Mouse (Mus musculus) forebrain, embryonic 11.5 days (tissue): ENCODE measurements around the gene Rmdn3. TPM values are rescaled to one million over a fixed set of nuclear protein-coding genes. Genes with fewer than 3 reads are reported as not detected.

Experiments
- ATAC-seq: fragments of 200-750 bp; cut with Nextera tagmentation; replicated peaks from 2 replicates; pipeline ENCODE4 v1.8.0; 2017; ENCODE audit warnings: moderate TSS enrichment; ENCODE audit not compliant: low FRiP score
- DNase-seq: peaks from one replicate; pipeline ENCODE4 v3.0.0-alpha.2; 2017; ENCODE audit warnings: low spot score
- H3K27ac ChIP-seq: fragments of 300-500 bp; sonication (generic); 2 replicates; pipeline ENCODE4 v1.5.1; 2014; ENCODE audit warnings: low read depth, low read length
- H3K27me3 ChIP-seq: fragments of 300-500 bp; sonication (generic); 2 replicates; pipeline ENCODE4 v1.6.1; 2014; ENCODE audit warnings: mild to moderate bottlenecking, low read length, mixed read lengths; ENCODE audit not compliant: control insufficient read depth, insufficient read depth
- H3K36me3 ChIP-seq: fragments of 300-500 bp; sonication (generic); 2 replicates; pipeline ENCODE4 v1.6.1; 2014; ENCODE audit warnings: mild to moderate bottlenecking, low read length, moderate library complexity, mixed read lengths; ENCODE audit not compliant: control insufficient read depth, insufficient read depth
- H3K4me1 ChIP-seq: fragments of 300-500 bp; sonication (generic); replicated peaks from 2 replicates; pipeline ENCODE4 v1.6.1; 2014; ENCODE audit warnings: low read length, mixed read lengths; ENCODE audit not compliant: control insufficient read depth, insufficient read depth
- H3K4me2 ChIP-seq: fragments of 300-500 bp; sonication (generic); 2 replicates; pipeline ENCODE4 v1.6.1; 2014; ENCODE audit warnings: low read depth, mild to moderate bottlenecking, low read length, moderate library complexity, mixed read lengths; ENCODE audit not compliant: severe bottlenecking
- H3K4me3 ChIP-seq: fragments of 300-500 bp; sonication (generic); 2 replicates; pipeline ENCODE4 v1.5.1; 2014; ENCODE audit warnings: low read depth, low read length
- H3K9ac ChIP-seq: fragments of 300-500 bp; sonication (generic); 2 replicates; pipeline ENCODE4 v1.6.1; 2014; ENCODE audit warnings: low read length
- H3K9me3 ChIP-seq: fragments of 300-500 bp; sonication (generic); 2 replicates; pipeline ENCODE4 v1.6.1; 2016; ENCODE audit warnings: low read length, mixed read lengths; ENCODE audit not compliant: control insufficient read depth
- WGBS: fragments of 180-500 bp; shearing (Covaris S2); extraction: QIAGEN DNeasy Blood & Tissue Kit; methylation state at CpG from one replicate; pipeline ENCODE4 v1.1.7; 2014; 5-methylcytosine and 5-hydroxymethylcytosine counted together
- polyA plus RNA-seq: library from polyadenylated mRNA; unstranded; fragments of >200 nt; fragmentation: Nextera tagmentation; extraction: Ambion mirVana; gene quantifications from 2 replicates; pipeline ENCODE4 v1.2.1, GENCODE M21; 2014

Rmdn3 gene
- polyA plus RNA-seq, 1 experiment from 2014 or later, result 52.2 TPM

DNA sequence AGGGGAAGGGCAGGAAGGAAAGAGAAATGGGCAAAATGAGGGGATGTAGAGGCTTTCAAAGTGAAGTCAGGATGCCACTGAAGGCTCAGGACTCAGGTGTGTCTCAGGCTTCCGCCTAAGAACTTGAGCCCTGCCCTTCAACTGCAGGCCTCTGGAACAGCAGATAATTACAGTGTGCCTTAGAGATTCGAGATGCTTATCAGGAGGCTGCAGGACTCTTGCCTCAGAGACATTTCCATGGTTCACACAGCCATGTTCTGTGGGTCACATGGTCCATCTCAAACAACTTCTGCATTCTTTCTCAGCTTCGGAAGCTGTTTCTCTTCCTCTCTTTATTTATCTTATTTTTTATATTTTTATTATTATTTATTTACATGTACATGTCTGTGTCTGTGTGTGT, 6.3 kb upstream of the Rmdn3 start:
- Histone ChIP-seq H3K4me3 (no peak overlapping the region), H3K9ac (no peak overlapping the region), H3K27ac (no peak overlapping the region), H3K36me3 (no peaks in the 10 kb centered on the region), H3K9me3 (no peaks in the 10 kb centered on the region), H3K27me3 (peaks cover 19% of the 10 kb centered on the region), H3K4me2 (no peak overlapping the region), H3K4me1 (peaks cover 14% of the 10 kb centered on the region; the same call in 1 of the 2 replicates)
- WGBS, result 77% methylated on average over 3 of the region's 3 CpGs
- DNase-seq, result no peak
- ATAC-seq, result no peak

DNA sequence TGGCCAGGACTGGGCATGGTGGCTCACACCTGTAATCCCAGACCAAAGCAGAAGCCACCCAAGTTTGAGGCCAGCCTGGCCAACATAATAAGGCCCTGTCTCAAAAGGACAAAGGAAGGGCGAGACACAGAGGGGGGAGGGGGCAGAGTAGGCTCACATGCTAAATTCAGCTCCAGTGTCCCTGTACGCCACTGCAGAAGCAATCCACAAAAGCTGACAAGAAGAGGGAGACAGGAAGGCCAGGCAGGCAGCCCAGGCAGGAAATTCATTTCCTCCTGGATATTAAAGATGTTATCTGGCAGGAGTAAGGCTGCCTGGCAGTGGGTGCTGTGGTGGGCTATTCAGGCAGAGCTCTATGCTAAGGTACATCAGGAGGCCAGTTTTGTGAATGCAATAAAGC, 4.4 kb upstream of the Rmdn3 start:
- H3K9me3 ChIP-seq, result no peaks in the 10 kb centered on the region
- ATAC-seq (no peak), DNase-seq (no peak)
- H3K36me3 ChIP-seq, result no peaks in the 10 kb centered on the region
- 26% methylated on average over 2 of the region's 2 CpGs for WGBS
- H3K27ac ChIP-seq, result no peak overlapping the region
- 0 out of 2 replicates have a peak, but pooled peaks cover 6% of the 10 kb centered on the region for H3K4me1 ChIP-seq
- peaks cover 5% of the 10 kb centered on the region; the same call in 1 of the 2 replicates for H3K27me3 ChIP-seq
- no peak overlapping the region for H3K9ac ChIP-seq
- no peak overlapping the region for H3K4me2 ChIP-seq
- H3K4me3 ChIP-seq, result no peak overlapping the region

DNA sequence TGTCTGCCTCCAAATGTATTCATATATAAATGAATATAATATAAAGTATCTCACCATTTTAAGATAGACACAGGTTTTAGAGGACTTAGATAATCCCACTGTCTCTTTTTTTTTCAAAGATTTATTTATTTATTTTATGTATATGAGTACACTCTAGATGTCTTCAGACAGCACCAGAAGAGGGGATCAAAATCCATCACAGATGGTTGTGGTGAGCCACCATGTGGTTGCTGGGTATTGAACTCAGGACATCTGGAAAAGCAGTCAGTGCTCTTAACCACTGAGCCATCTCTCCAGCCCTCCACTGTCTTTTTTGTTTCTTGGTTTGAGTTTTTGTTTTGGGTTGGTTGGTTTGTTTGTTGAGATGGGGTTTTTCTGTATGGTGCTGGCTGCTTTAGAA, 1.0 kb upstream of the Rmdn3 start:
- Histone ChIP-seq H3K27me3 (no peaks in the 10 kb centered on the region), H3K27ac (no peak overlapping the region)
- no peak for DNase-seq

DNA sequence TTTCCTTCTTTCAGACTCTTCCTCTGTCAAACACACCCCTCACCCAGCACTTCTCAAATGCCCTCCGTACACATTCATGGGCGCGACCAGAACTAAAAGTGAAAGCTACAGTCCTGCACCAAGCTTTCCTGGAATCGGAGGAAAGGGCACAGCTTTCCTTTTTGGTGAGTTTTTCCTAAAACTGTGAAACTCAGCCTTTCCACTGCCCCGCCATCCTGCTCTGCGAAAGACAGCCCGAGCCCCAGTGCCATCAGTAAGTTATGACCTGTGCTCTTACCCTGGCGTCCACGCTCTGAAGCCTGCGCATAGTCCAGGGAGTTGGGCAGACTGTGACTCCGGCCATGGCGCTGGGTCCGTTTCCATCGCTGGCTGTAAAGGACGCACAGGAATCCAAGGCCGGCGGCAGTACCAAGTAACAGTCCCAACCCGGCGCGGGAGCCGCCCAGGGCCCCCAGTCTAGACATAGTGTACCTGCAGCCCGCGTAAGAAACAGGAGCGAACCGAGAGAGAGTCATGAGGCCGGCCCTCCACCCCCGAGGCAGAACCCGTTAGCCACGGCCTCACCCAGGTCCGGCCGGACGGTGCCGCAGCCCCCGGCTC, 653 bp downstream of the Rmdn3 start:
- H3K9me3 ChIP-seq, result no peaks in the 10 kb centered on the region
- peak overlapping the region; percentile 77 for H3K4me2 ChIP-seq
- no peak overlapping the region for H3K27ac ChIP-seq
- peaks cover 14% of the 10 kb centered on the region; the same call in 1 of the 2 replicates for H3K4me1 ChIP-seq
- no peaks in the 10 kb centered on the region for H3K27me3 ChIP-seq
- H3K36me3 ChIP-seq, result no peaks in the 10 kb centered on the region; the same call in 1 of the 2 replicates
- peak overlapping the region; percentile 90 for H3K9ac ChIP-seq
- DNase-seq, result peak; percentile 59
- WGBS, result 7% methylated on average over 34 of the region's 34 CpGs
- peak overlapping the region; percentile 98 for H3K4me3 ChIP-seq
- 0 out of 2 replicates have a peak, but pooled peaks have one; percentile 6 for ATAC-seq

More for the DNA sequence above, 1.0 kb upstream of the Rmdn3 start:
- no peak overlapping the region for H3K9ac ChIP-seq
- peaks cover 15% of the 10 kb centered on the region; the same call in 1 of the 2 replicates for H3K4me1 ChIP-seq
- no peak overlapping the region for H3K4me2 ChIP-seq
- ATAC-seq, result no peak
- H3K36me3 ChIP-seq, result no peaks in the 10 kb centered on the region
- no peaks in the 10 kb centered on the region for H3K9me3 ChIP-seq
- H3K4me3 ChIP-seq, result no peak overlapping the region

DNA sequence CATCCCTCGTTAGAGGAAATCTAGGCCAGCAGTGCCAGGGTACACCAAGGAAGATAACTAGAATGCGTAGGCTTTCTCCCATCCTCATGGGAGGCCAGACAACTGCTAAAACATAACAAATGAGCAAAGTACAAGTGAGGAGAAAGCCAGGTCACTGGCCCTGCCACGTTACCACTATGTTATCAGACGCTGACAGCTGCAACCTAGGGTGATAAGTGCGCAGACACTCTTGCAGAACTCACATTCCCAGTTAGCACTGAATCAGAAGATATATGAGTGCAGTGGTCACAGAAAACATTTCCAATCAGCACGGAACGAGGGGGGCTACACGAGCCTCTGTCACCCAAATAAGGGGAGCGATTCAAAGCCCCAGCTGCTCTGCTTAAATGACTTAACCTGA, 1.4 kb downstream of the Rmdn3 start:
- H3K9me3 ChIP-seq, result no peaks in the 10 kb centered on the region
- peak overlapping the region; percentile 90 for H3K9ac ChIP-seq
- peaks cover 13% of the 10 kb centered on the region; the same call in 1 of the 2 replicates for H3K4me1 ChIP-seq
- no peak for ATAC-seq
- H3K27me3 ChIP-seq, result no peaks in the 10 kb centered on the region
- H3K36me3 ChIP-seq, result no peaks in the 10 kb centered on the region; the same call in 1 of the 2 replicates
- no peak overlapping the region for H3K4me3 ChIP-seq
- no peak overlapping the region for H3K27ac ChIP-seq
- WGBS, result 86% methylated on average over 9 of the region's 9 CpGs
- no peak for DNase-seq
- peak overlapping the region; percentile 77 for H3K4me2 ChIP-seq

DNA sequence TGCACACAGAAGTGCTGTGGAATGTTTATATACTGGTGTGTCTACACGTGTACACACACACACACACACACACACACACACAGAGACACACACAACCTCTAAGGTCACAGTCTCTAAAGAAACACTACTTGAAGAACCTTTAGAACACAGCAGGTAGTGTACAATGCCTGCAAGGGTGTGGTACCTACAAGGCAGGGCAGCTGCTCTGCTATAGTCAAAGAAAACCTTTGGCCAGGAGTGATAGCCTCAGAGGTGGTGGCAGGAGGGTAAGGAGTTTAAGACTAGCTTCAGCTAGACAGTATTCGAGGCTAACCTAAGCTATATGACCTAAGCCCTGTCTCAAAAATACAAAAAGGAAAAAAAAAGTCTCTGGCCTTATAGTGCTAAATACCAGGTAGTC, 2.2 kb downstream of the Rmdn3 start:
- H3K27me3 ChIP-seq, result no peaks in the 10 kb centered on the region
- no peak overlapping the region for H3K9ac ChIP-seq
- H3K4me2 ChIP-seq, result no peak overlapping the region
- no peak overlapping the region for H3K27ac ChIP-seq
- H3K4me3 ChIP-seq, result no peak overlapping the region
- no peaks in the 10 kb centered on the region; the same call in 1 of the 2 replicates for H3K36me3 ChIP-seq
- H3K9me3 ChIP-seq, result no peaks in the 10 kb centered on the region
- ATAC-seq (no peak), DNase-seq (no peak)
- WGBS, result 82% methylated on average over 2 of the region's 2 CpGs
- peaks cover 13% of the 10 kb centered on the region; the same call in 1 of the 2 replicates for H3K4me1 ChIP-seq

DNA sequence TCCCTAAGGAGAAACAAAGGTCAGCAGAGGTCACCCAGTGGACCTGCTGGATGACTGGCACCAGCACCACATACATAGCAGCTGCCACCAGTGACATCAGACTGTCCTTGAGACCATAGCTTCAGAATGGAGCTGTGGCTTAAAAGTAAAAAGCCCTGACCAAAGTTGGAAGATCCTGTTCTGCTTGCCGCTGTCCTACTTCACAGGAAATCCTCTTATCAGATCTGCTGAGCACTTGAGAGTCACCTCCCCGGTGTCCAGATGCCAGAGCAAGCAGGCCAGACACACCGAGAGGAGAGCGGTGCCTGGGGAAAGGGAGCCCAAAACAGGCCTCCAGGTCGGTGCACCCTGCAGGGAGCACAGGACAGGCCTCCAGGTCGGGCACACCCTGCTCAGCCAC, 4.6 kb downstream of the Rmdn3 start:
- H3K9me3 ChIP-seq, result no peaks in the 10 kb centered on the region
- 94% methylated on average over 6 of the region's 6 CpGs for WGBS
- ATAC-seq (no peak), DNase-seq (no peak)
- H3K4me3 ChIP-seq, result no peak overlapping the region
- no peaks in the 10 kb centered on the region; the same call in 1 of the 2 replicates for H3K36me3 ChIP-seq
- no peak overlapping the region for H3K9ac ChIP-seq
- H3K27ac ChIP-seq, result no peak overlapping the region
- no peak overlapping the region for H3K4me2 ChIP-seq
- no peaks in the 10 kb centered on the region for H3K27me3 ChIP-seq
- H3K4me1 ChIP-seq, result peaks cover 10% of the 10 kb centered on the region; the same call in 1 of the 2 replicates

DNA sequence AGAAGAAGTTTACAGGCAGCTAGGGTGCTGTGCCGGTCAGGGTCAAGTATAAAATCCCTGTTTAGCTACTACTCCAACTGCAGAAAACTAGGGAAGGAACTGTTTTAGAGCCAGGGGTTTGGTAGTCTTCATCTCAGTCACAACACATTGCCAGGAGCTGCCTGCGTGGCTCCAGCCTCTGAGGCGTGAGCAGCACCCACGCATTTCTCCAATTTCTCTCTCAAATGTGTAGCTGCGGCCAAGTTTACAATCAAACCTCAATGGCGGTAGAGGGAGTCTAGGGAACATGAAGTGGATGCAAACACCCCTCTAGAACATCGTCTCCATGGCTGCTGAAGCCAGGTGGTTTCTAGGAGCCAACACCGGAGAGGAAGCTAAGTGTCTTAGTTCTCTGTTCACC, 9.1 kb downstream of the Rmdn3 start:
- Histone ChIP-seq H3K27me3 (no peaks in the 10 kb centered on the region), H3K9me3 (peaks cover 3% of the 10 kb centered on the region), H3K9ac (no peak overlapping the region), H3K4me1 (no peaks in the 10 kb centered on the region), H3K4me3 (no peak overlapping the region), H3K27ac (no peak overlapping the region), H3K36me3 (peaks cover 9% of the 10 kb centered on the region), H3K4me2 (no peak overlapping the region)
- 97% methylated on average over 8 of the region's 8 CpGs for WGBS
- DNase-seq (no peak), ATAC-seq (no peak)

DNA sequence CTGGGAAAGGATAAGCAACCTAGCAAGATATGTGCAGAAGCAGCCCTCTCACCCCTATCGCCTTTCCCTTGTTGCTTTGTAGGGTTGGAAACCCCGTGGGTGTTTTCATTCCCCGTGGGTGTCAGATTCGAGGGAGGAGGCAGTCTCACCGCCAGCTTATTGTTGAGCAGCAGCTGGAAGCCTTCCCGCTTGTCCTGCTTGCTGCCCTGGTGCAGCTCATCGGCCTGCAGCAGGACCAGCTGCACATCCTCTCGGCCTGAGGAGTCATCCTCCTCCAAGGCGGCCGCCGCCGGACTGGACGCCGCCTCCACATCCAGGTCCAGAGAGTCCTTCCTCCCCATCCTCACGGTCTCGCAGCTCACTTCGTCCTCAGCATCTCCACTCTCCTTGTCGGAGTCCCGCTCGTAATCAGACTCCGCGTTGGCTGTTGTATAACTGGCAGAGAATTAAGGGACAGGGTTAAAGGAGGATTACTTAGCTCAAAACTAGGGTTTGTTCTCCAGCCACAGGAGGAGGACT, 9.6 kb downstream of the Rmdn3 start:
- Histone ChIP-seq H3K27ac (no peak overlapping the region), H3K4me3 (no peak overlapping the region), H3K4me2 (no peak overlapping the region), H3K4me1 (no peaks in the 10 kb centered on the region), H3K9me3 (peaks cover 3% of the 10 kb centered on the region), H3K36me3 (peaks cover 9% of the 10 kb centered on the region), H3K9ac (no peak overlapping the region), H3K27me3 (no peaks in the 10 kb centered on the region)
- ATAC-seq, result no peak
- 82% methylated on average over 22 of the region's 22 CpGs for WGBS
- DNase-seq, result no peak
